In genomic region chr19:57013271-57013677, GRCm38 (mm10) we compare ENCODE assay signal across 16 mouse cellular contexts. TPM values are rescaled to one million over a fixed set of nuclear protein-coding genes. Genes with fewer than 3 reads are reported as not detected.
DNase-seq lines count a peak whose midpoint lies in the region; ATAC-seq and TF ChIP-seq lines count a peak whose summit lies in the region.
"Had no signal": no experiment of that assay in that cellular context is flagged by ENCODE, and none has a peak within 500 bp of the region (broad histone marks: within the 10 kb centered on the region; RNA-seq: fewer than 3 reads in every experiment).

No protein-coding gene starts in this region.

- peak; percentile 87 for ATAC-seq in kidney, postnatal 0 days (replicated peaks; ENCODE audit: low FRiP score, low read depth)
- ATAC-seq: forebrain, embryonic 15.5 days; intestine, embryonic 16.5 days had no signal

- DNase-seq in 3T3-L1 (ENCODE audit: low read depth, low spot score), result peak; percentile 77
- peak; percentile 50 to 55 for DNase-seq in B cell, adult 2 months
- DNase-seq in c-Kit-positive CD71-negative TER-119-negative erythroid progenitor cells, embryonic 14.5 days (ENCODE audit: low read depth), result peak; percentile 3
- peak; percentile 42 for DNase-seq in kidney, postnatal 0 days (ENCODE audit: low spot score)
- no peak for DNase-seq in lung, postnatal 36 days
- DNase-seq in cerebellum, postnatal 14 days, result no peak
- no peak for DNase-seq in right cerebral cortex, postnatal 25 days
- DNase-seq in lung, postnatal 4 days, result no peak
- DNase-seq: gastrocnemius, adult 2 months; midbrain, embryonic 14.5 days; thymus, postnatal 36 days had no signal

- no peaks in the 10 kb centered on the region for H3K36me3 ChIP-seq in kidney, postnatal 0 days (ENCODE audit: insufficient read depth, low read length)
- H3K36me3 ChIP-seq: forebrain, embryonic 15.5 days; limb, embryonic 12.5 days had no signal

- no peak overlapping the region for H3K9ac ChIP-seq in kidney, postnatal 0 days (ENCODE audit: low read depth, low read length)
- H3K9ac ChIP-seq: forebrain, embryonic 15.5 days; limb, embryonic 12.5 days had no signal

- no peaks in the 10 kb centered on the region for H3K27me3 ChIP-seq in kidney, postnatal 0 days (ENCODE audit: insufficient read depth, low read length)

- H3K4me2 ChIP-seq in kidney, postnatal 0 days (ENCODE audit: low read length), result no peak overlapping the region
- H3K4me2 ChIP-seq: forebrain, embryonic 15.5 days; heart, embryonic 11.5 days; limb, embryonic 12.5 days had no signal

- H3K4me1 ChIP-seq in kidney, postnatal 0 days (replicated peaks; ENCODE audit: insufficient read depth, low read length), result peaks cover 10% of the 10 kb centered on the region

- WGBS in kidney, postnatal 0 days, result 41% methylated on average over 6 of the region's 6 CpGs

- H3K4me3 ChIP-seq in kidney, postnatal 0 days (replicated peaks; ENCODE audit: low read depth, low read length), result no peak overlapping the region
- H3K4me3 ChIP-seq: forebrain, embryonic 15.5 days; gastrocnemius, adult 2 months; limb, embryonic 12.5 days had no signal

- no peak overlapping the region; the same call in 1 of the 2 replicates for H3K27ac ChIP-seq in kidney, postnatal 0 days
- H3K27ac ChIP-seq: forebrain, embryonic 15.5 days; gastrocnemius, adult 2 months; limb, embryonic 12.5 days; stomach, postnatal 0 days had no signal

- H3K9me3 ChIP-seq in kidney, postnatal 0 days (replicated peaks; ENCODE audit: low read length), result no peaks in the 10 kb centered on the region
- H3K9me3 ChIP-seq: forebrain, embryonic 15.5 days; limb, embryonic 12.5 days had no signal

- TF ChIP-seq CTCF in kidney, postnatal 0 days (IDR thresholded peaks at IDR 0.05; ENCODE audit: low read depth), result no peak

RNA-seq across cellular contexts. Expression of gene Afap1l2, which starts 5.2 kb away (rescaled TPM):
- 21.3 and 22.0 TPM in 2 replicates for polyA plus RNA-seq in kidney, postnatal 0 days (2015; fragmentation: Nextera tagmentation; extraction: Ambion mirVana)

Comparison
In these comparisons a context has a peak if more than half of its experiments do, and no peak if none do; other contexts are left out.
1. DNase-seq: peak in 3T3-L1 (single experiment), B cell, adult 2 months (2 of 2), c-Kit-positive CD71-negative TER-119-negative erythroid progenitor cells, embryonic 14.5 days (single experiment) and kidney, postnatal 0 days (single experiment); none in lung, postnatal 36 days (single experiment), cerebellum, postnatal 14 days (0 of 2), right cerebral cortex, postnatal 25 days (single experiment) and lung, postnatal 4 days (0 of 2).